In the genomic region with DNA sequence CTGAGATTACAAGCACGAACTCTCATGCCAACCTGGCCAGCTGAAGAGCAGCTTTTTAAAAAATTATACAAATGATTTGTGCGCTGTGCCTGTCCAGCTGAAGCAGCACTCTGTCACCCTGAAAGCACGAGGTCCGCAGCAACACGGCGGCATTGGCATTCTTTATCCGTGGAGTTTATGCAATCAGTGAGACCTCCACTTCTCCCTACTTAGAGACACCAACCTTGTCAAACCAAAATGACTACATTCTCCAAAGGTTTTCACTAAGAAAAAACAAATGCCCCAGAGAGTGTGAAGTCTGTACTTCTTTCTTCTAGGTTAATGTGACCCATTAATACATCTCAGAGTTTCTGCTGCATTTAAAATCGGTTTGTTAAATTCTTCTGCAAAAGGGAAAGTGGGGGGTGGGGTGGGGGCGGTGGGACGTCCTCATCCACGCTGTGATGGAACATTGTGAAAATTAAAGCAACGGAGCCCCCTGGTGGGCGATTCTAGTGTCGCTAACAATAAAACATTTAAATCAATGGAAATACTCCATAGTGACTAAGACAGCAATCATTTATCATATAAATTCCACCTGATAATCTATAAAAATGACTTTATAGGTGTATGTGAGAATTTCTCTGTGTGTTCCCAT, we compare ENCODE assay signal across 8 mouse cellular contexts.
DNase-seq lines count a peak whose midpoint lies in the region.

No protein-coding gene starts in this region.

- intact Hi-C loops in heart, postnatal 14 days (cut with DNase I) = no loop called here

- peak; percentile 11 for DNase-seq in urinary bladder, postnatal 25 days (ENCODE audit: low spot score)
- DNase-seq in urinary bladder, postnatal 10 days (ENCODE audit: low spot score) = no peak
- peak; percentile 61 for DNase-seq in embryo, embryonic 9.5 days (ENCODE audit: extremely low spot score)
- peak; percentile 13 to 43 for DNase-seq in heart, postnatal 14 days
- DNase-seq in layer of hippocampus, adult 8-10 months (ENCODE audit: low spot score in 2 of 2) = peak; percentile 41 to 75
- DNase-seq in lung, postnatal 10 days = peak; percentile 40
- peak; percentile 49 to 52 for DNase-seq in right cerebral cortex, postnatal 36 days (ENCODE audit: low spot score in 2 of 2)
- DNase-seq in B cell, adult 2 months = no peak

Comparison
In these comparisons a context has a peak if more than half of its experiments do, and no peak if none do; other contexts are left out.
1. DNase-seq: peak in urinary bladder, postnatal 25 days (single experiment), embryo, embryonic 9.5 days (single experiment), heart, postnatal 14 days (2 of 2), layer of hippocampus, adult 8-10 months (2 of 2), lung, postnatal 10 days (single experiment) and right cerebral cortex, postnatal 36 days (2 of 2); none in urinary bladder, postnatal 10 days (single experiment) and B cell, adult 2 months (0 of 2).